Mouse (Mus musculus) neural tube, embryonic 12.5 days (tissue): ENCODE data around the gene Gm6676. TPM values are rescaled to one million over a fixed set of nuclear protein-coding genes. Genes with fewer than 3 reads are reported as not detected.
"Not testable (repeated sequence)": the region's sequence is repeated elsewhere in the genome, so short reads cannot be mapped to it uniquely, and the experiment has no call there.

Source experiments
- ATAC-seq: fragments of 200-750 bp; cut with Nextera tagmentation; 2 replicates; pipeline ENCODE4 v1.8.0; 2017; ENCODE audit warnings: low read depth, mild to moderate bottlenecking, moderate TSS enrichment, moderate library complexity; ENCODE audit not compliant: low FRiP score
- H3K27ac ChIP-seq: fragments of 300-500 bp; sonication (generic); 2 replicates; pipeline ENCODE4 v1.5.1; 2016
- H3K27me3 ChIP-seq: fragments of 300-500 bp; sonication (generic); replicated peaks from 2 replicates; pipeline ENCODE4 v1.6.1; 2016; ENCODE audit warnings: mild to moderate bottlenecking
- H3K36me3 ChIP-seq: fragments of 300-500 bp; sonication (generic); 2 replicates; pipeline ENCODE4 v1.6.1; 2016; ENCODE audit warnings: mild to moderate bottlenecking
- H3K4me1 ChIP-seq: fragments of 300-500 bp; sonication (generic); 2 replicates; pipeline ENCODE4 v1.6.1; 2016
- H3K4me2 ChIP-seq: fragments of 300-500 bp; sonication (generic); replicated peaks from 2 replicates; pipeline ENCODE4 v1.6.1; 2016; ENCODE audit warnings: mild to moderate bottlenecking
- H3K4me3 ChIP-seq: fragments of 300-500 bp; sonication (generic); 2 replicates; pipeline ENCODE4 v1.5.1; 2016
- H3K9ac ChIP-seq: fragments of 300-500 bp; sonication (generic); 2 replicates; pipeline ENCODE4 v1.6.1; 2016; ENCODE audit warnings: mild to moderate bottlenecking
- H3K9me3 ChIP-seq: fragments of 300-500 bp; sonication (generic); 2 replicates; pipeline ENCODE4 v1.6.1; 2016; ENCODE audit warnings: mild to moderate bottlenecking
- WGBS: fragments of 180-500 bp; shearing (Covaris S2); methylation state at CpG from one replicate; pipeline ENCODE4 v1.1.7; 2016; 5-methylcytosine and 5-hydroxymethylcytosine counted together
- polyA plus RNA-seq: library from polyadenylated mRNA; unstranded; fragments of >200 nt; fragmentation: Nextera tagmentation; extraction: Ambion mirVana; gene quantifications from 2 replicates; pipeline ENCODE4 v1.2.1, GENCODE M21; 2016

Gene Gm6676
- polyA plus RNA-seq, result not detected in 2 replicates

GRCm38 (mm10) chr14:7125312-7125711, at the start of gene Gm6676:
Gm6676 (minus strand) TSS chr14:7125412.
- not testable (repeated sequence) for H3K4me2 ChIP-seq, H3K9me3 ChIP-seq, H3K4me3 ChIP-seq, H3K36me3 ChIP-seq, ATAC-seq, H3K27ac ChIP-seq, H3K4me1 ChIP-seq, H3K27me3 ChIP-seq, H3K9ac ChIP-seq
- no CpG with 5 or more reads among the region's 2 CpGs for WGBS

GRCm38 (mm10) chr14:7174483-7174971, 49.3 kb upstream of the Gm6676 start, which contains the start of gene Gm3512:
Gm3512 (minus strand) TSS chr14:7174533.
- WGBS, result no CpG with 5 or more reads among the region's 37 CpGs
- H3K27me3 ChIP-seq, ATAC-seq, H3K36me3 ChIP-seq, H3K4me3 ChIP-seq, H3K9ac ChIP-seq, H3K27ac ChIP-seq, H3K4me2 ChIP-seq, H3K4me1 ChIP-seq, H3K9me3 ChIP-seq: not testable (repeated sequence)

- H3K4me1 ChIP-seq, H3K9me3 ChIP-seq, H3K27me3 ChIP-seq, H3K36me3 ChIP-seq: not testable (repeated sequence)
- Histone ChIP-seq H3K4me2 (peak overlapping the region; percentile 59), H3K4me3 (peak overlapping the region; percentile 50), H3K9ac (peak overlapping the region; percentile 70), H3K27ac (peak overlapping the region; percentile 64; the same call in 1 of the 2 replicates)
- WGBS, result 0% methylated on average over 10 of the region's 54 CpGs
- ATAC-seq, result peak; percentile 68; the same call in 1 of the 2 replicates
These were observed 19.9 kb downstream of the Gm6676 start for GRCm38 (mm10) chr14:7105124-7105802.

GRCm38 (mm10) chr14:7100521-7100920, 24.7 kb downstream of the Gm6676 start, which contains the start of gene Gm3696:
Gm3696 (minus strand) TSS chr14:7100621.
- H3K27me3 ChIP-seq, ATAC-seq: not testable (repeated sequence)
- WGBS, result 81% methylated on average over 1 of the region's 3 CpGs

More at GRCm38 (mm10) chr14:7100521-7100920, 24.7 kb downstream of the Gm6676 start, which contains the start of gene Gm3696:
- H3K4me1 ChIP-seq, H3K9ac ChIP-seq, H3K9me3 ChIP-seq, H3K4me2 ChIP-seq, H3K4me3 ChIP-seq, H3K27ac ChIP-seq, H3K36me3 ChIP-seq: not testable (repeated sequence)

Other genes with a start within 250 kb of the Gm6676 start
- 3.9 and 4.1 TPM in 2 replicates for gene Gm3667, start 235.4 kb downstream of the Gm6676 start, polyA plus RNA-seq
- gene Gm6356, start 151.6 kb downstream of the Gm6676 start, polyA plus RNA-seq, result not detected in 2 replicates
- gene Gm10406, start 98.0 kb downstream of the Gm6676 start, polyA plus RNA-seq, result 1.1 and 1.3 TPM in 2 replicates
- gene Gm3685, start 80.4 kb downstream of the Gm6676 start, polyA plus RNA-seq, result not detected in 2 replicates
- 3.8 and 4.1 TPM in 2 replicates for gene Gm3696, start 24.8 kb downstream of the Gm6676 start, polyA plus RNA-seq
- 5.4 and 5.9 TPM in 2 replicates for gene Gm3512, start 49.1 kb upstream of the Gm6676 start, polyA plus RNA-seq
- gene Gm16434, start 69.1 kb upstream of the Gm6676 start, polyA plus RNA-seq, result not detected in 2 replicates
- not detected in 2 replicates for gene Gm3727, start 139.3 kb upstream of the Gm6676 start, polyA plus RNA-seq
- 3.3 and 3.7 TPM in 2 replicates for gene Gm3739, start 189.6 kb upstream of the Gm6676 start, polyA plus RNA-seq
- not detected in 2 replicates for gene Gm5797, start 207.0 kb upstream of the Gm6676 start, polyA plus RNA-seq
- not detected in 2 replicates for gene Gm8374, start 239.7 kb upstream of the Gm6676 start, polyA plus RNA-seq